Mouse (Mus musculus): ENCODE results near the gene Sort1. TPM values are rescaled to one million over a fixed set of nuclear protein-coding genes. Genes with fewer than 3 reads are reported as not detected.
"Not testable (repeated sequence)": the region's sequence is repeated elsewhere in the genome, so short reads cannot be mapped to it uniquely, and the experiment has no call there.

Sort1 gene
- 7.6 and 8.5 TPM in 2 replicates for polyA plus RNA-seq (2015; fragmentation: Nextera tagmentation; extraction: Ambion mirVana)

GRCm38 (mm10) chr3:108283781-108284601, at the start of gene Sort1:
Gene Sort1 (plus strand): TSS chr3:108284082.
- Histone ChIP-seq H3K27ac (ENCODE audit: low read length) (peak within 1 kb of the TSS; percentile 87), H3K4me3 (ENCODE audit: low read length) (peak within 1 kb of the TSS; percentile 85), H3K36me3 (ENCODE audit: insufficient read depth, low read length) (peaks cover 5% of the 10 kb centered on the region; the same call in 1 of the 2 replicates), H3K9me3 (ENCODE audit: low read length) (no peaks in the 10 kb centered on the region), H3K27me3 (ENCODE audit: insufficient read depth, low read length) (no peaks in the 10 kb centered on the region), H3K4me2 (replicated peaks; ENCODE audit: low read depth, low read length) (peak within 1 kb of the TSS; percentile 96), H3K4me1 (ENCODE audit: insufficient read depth, low read length) (peaks cover 50% of the 10 kb centered on the region), H3K9ac (replicated peaks; ENCODE audit: low read length) (peak within 1 kb of the TSS; percentile 86)
- peak; percentile 98 for ATAC-seq (ENCODE audit: low FRiP score, low TSS enrichment)
- WGBS, result 0% methylated on average over 77 of the region's 109 CpGs

GRCm38 (mm10) chr3:108237474-108238102, 46.3 kb upstream of the Sort1 start:
- not testable (repeated sequence) for H3K27me3 ChIP-seq (ENCODE audit: insufficient read depth, low read length); H3K36me3 ChIP-seq (ENCODE audit: insufficient read depth, low read length); H3K27ac ChIP-seq (ENCODE audit: low read length); H3K9me3 ChIP-seq (ENCODE audit: low read length); ATAC-seq (ENCODE audit: low FRiP score, low TSS enrichment); H3K4me3 ChIP-seq (ENCODE audit: low read length); H3K9ac ChIP-seq (replicated peaks; ENCODE audit: low read length); H3K4me1 ChIP-seq (ENCODE audit: insufficient read depth, low read length); H3K4me2 ChIP-seq (replicated peaks; ENCODE audit: low read depth, low read length)
- 84% methylated on average over 4 of the region's 4 CpGs for WGBS

GRCm38 (mm10) chr3:108241243-108241839, 42.5 kb upstream of the Sort1 start:
- Histone ChIP-seq H3K27ac (ENCODE audit: low read length) (no peak overlapping the region), H3K4me1 (ENCODE audit: insufficient read depth, low read length) (no peaks in the 10 kb centered on the region), H3K9ac (replicated peaks; ENCODE audit: low read length) (no peak overlapping the region), H3K4me2 (replicated peaks; ENCODE audit: low read depth, low read length) (no peak overlapping the region), H3K9me3 (ENCODE audit: low read length) (peaks cover 3% of the 10 kb centered on the region; the same call in 1 of the 2 replicates), H3K27me3 (ENCODE audit: insufficient read depth, low read length) (no peaks in the 10 kb centered on the region), H3K36me3 (ENCODE audit: insufficient read depth, low read length) (no peaks in the 10 kb centered on the region), H3K4me3 (ENCODE audit: low read length) (no peak overlapping the region)
- WGBS, result 94% methylated on average over 3 of the region's 3 CpGs
- no peak for ATAC-seq (ENCODE audit: low FRiP score, low TSS enrichment)

GRCm38 (mm10) chr3:108246857-108247256, 37.0 kb upstream of the Sort1 start:
- 81% methylated on average over 2 of the region's 2 CpGs for WGBS
- Histone ChIP-seq H3K9ac (replicated peaks; ENCODE audit: low read length) (no peak overlapping the region), H3K4me1 (ENCODE audit: insufficient read depth, low read length) (no peaks in the 10 kb centered on the region), H3K4me2 (replicated peaks; ENCODE audit: low read depth, low read length) (no peak overlapping the region), H3K4me3 (ENCODE audit: low read length) (no peak overlapping the region), H3K9me3 (ENCODE audit: low read length) (no peaks in the 10 kb centered on the region), H3K27me3 (ENCODE audit: insufficient read depth, low read length) (no peaks in the 10 kb centered on the region), H3K36me3 (ENCODE audit: insufficient read depth, low read length) (no peaks in the 10 kb centered on the region), H3K27ac (ENCODE audit: low read length) (no peak overlapping the region)
- ATAC-seq (ENCODE audit: low FRiP score, low TSS enrichment), result no peak

GRCm38 (mm10) chr3:108256719-108257637, 26.9 kb upstream of the Sort1 start, which contains the start of gene Psma5:
Gene Psma5 (plus strand): TSS chr3:108256926.
- H3K27me3 ChIP-seq (ENCODE audit: insufficient read depth, low read length), result no peaks in the 10 kb centered on the region

GRCm38 (mm10) chr3:108257831-108258500, 25.9 kb upstream of the Sort1 start:
- Histone ChIP-seq H3K4me2 (replicated peaks; ENCODE audit: low read depth, low read length) (peak overlapping the region; percentile 91), H3K9ac (replicated peaks; ENCODE audit: low read length) (peak overlapping the region; percentile 87), H3K36me3 (ENCODE audit: insufficient read depth, low read length) (peaks cover 10% of the 10 kb centered on the region), H3K27me3 (ENCODE audit: insufficient read depth, low read length) (no peaks in the 10 kb centered on the region), H3K9me3 (ENCODE audit: low read length) (no peaks in the 10 kb centered on the region), H3K27ac (ENCODE audit: low read length) (no peak overlapping the region), H3K4me1 (ENCODE audit: insufficient read depth, low read length) (peaks cover 21% of the 10 kb centered on the region), H3K4me3 (ENCODE audit: low read length) (peak overlapping the region; percentile 79)
- no peak for ATAC-seq (ENCODE audit: low FRiP score, low TSS enrichment)
- 67% methylated on average over 3 of the region's 3 CpGs for WGBS

More at GRCm38 (mm10) chr3:108256719-108257637, 26.9 kb upstream of the Sort1 start, which contains the start of gene Psma5:
- WGBS, result under 1% methylated on average over 79 of the region's 79 CpGs
- H3K9ac ChIP-seq (replicated peaks; ENCODE audit: low read length), result peak within 1 kb of the TSS; percentile 87
- H3K4me3 ChIP-seq (ENCODE audit: low read length), result peak within 1 kb of the TSS; percentile 79
- H3K27ac ChIP-seq (ENCODE audit: low read length), result peak within 1 kb of the TSS; percentile 71
- H3K9me3 ChIP-seq (ENCODE audit: low read length), result no peaks in the 10 kb centered on the region
- peaks cover 21% of the 10 kb centered on the region for H3K4me1 ChIP-seq (ENCODE audit: insufficient read depth, low read length)
- 0 out of 2 replicates have a peak, but pooled peaks cover 3% of the 10 kb centered on the region for H3K36me3 ChIP-seq (ENCODE audit: insufficient read depth, low read length)
- H3K4me2 ChIP-seq (replicated peaks; ENCODE audit: low read depth, low read length), result peak within 1 kb of the TSS; percentile 91
- peak; percentile 100 for ATAC-seq (ENCODE audit: low FRiP score, low TSS enrichment)

- Histone ChIP-seq H3K36me3 (ENCODE audit: insufficient read depth, low read length) (peaks cover 16% of the 10 kb centered on the region), H3K27ac (ENCODE audit: low read length) (no peak overlapping the region), H3K27me3 (ENCODE audit: insufficient read depth, low read length) (no peaks in the 10 kb centered on the region), H3K9ac (replicated peaks; ENCODE audit: low read length) (no peak overlapping the region), H3K4me3 (ENCODE audit: low read length) (no peak overlapping the region), H3K4me1 (ENCODE audit: insufficient read depth, low read length) (peaks cover 21% of the 10 kb centered on the region), H3K9me3 (ENCODE audit: low read length) (no peaks in the 10 kb centered on the region), H3K4me2 (replicated peaks; ENCODE audit: low read depth, low read length) (no peak overlapping the region)
- no peak for ATAC-seq (ENCODE audit: low FRiP score, low TSS enrichment)
- 81% methylated on average over 3 of the region's 3 CpGs for WGBS
Observed at GRCm38 (mm10) chr3:108259319-108259718, 24.6 kb upstream of the Sort1 start.

GRCm38 (mm10) chr3:108279495-108279894, 4.4 kb upstream of the Sort1 start:
- not testable (repeated sequence) for H3K27ac ChIP-seq (ENCODE audit: low read length); H3K27me3 ChIP-seq (ENCODE audit: insufficient read depth, low read length); H3K4me1 ChIP-seq (ENCODE audit: insufficient read depth, low read length); H3K9me3 ChIP-seq (ENCODE audit: low read length); H3K4me3 ChIP-seq (ENCODE audit: low read length); H3K9ac ChIP-seq (replicated peaks; ENCODE audit: low read length); H3K4me2 ChIP-seq (replicated peaks; ENCODE audit: low read depth, low read length); ATAC-seq (ENCODE audit: low FRiP score, low TSS enrichment)
- 92% methylated on average over 5 of the region's 5 CpGs for WGBS
- H3K36me3 ChIP-seq (ENCODE audit: insufficient read depth, low read length), result peaks cover 26% of the 10 kb centered on the region
